Mouse (Mus musculus) CH12.LX (cell line): ENCODE measurements around the gene Tespa1. TPM values are rescaled to one million over a fixed set of nuclear protein-coding genes. Genes with fewer than 3 reads are reported as not detected.
"Not testable (repeated sequence)": the region's sequence is repeated elsewhere in the genome, so short reads cannot be mapped to it uniquely, and the experiment has no call there.

Experiments used
- DNase-seq: peaks from one replicate; pipeline ENCODE4 v3.0.0-alpha.2; 2013; ENCODE audit errors: extremely low read depth
- H3K27ac ChIP-seq: 2 replicates; pipeline ENCODE4 v1.5.1; 2012; ENCODE audit warnings: low read depth, mild to moderate bottlenecking, control low read depth, moderate library complexity; ENCODE audit not compliant: insufficient read depth
- H3K27me3 ChIP-seq: replicated peaks from 2 replicates; pipeline ENCODE3; 2012; ENCODE audit warnings: inconsistent platforms
- H3K36me3 ChIP-seq, 2 experiments: replicated peaks in 1 of 2; 2 replicates each; pipeline versions ENCODE3 to v1.6.1; 2012; ENCODE audit warnings: inconsistent platforms in 1 of 2, low read length in 1 of 2, mild to moderate bottlenecking in 1 of 2, mixed read lengths in 1 of 2, moderate library complexity in 1 of 2; ENCODE audit not compliant: control insufficient read depth in 1 of 2, insufficient read depth in 1 of 2
- H3K4me1 ChIP-seq, 2 experiments: 2 replicates each; pipeline ENCODE4 v1.6.1; 2012; ENCODE audit warnings: inconsistent platforms in 1 of 2, moderate library complexity in 1 of 2; ENCODE audit not compliant: insufficient read depth in 2 of 2, control insufficient read depth in 1 of 2
- H3K4me2 ChIP-seq: 2 replicates; pipeline ENCODE4 v1.6.1; 2012; ENCODE audit warnings: low read depth, mild to moderate bottlenecking, control low read depth; ENCODE audit not compliant: poor library complexity, insufficient read depth, severe bottlenecking
- H3K4me3 ChIP-seq, 3 experiments: fragments of 150-350 bp in 1 of 3; sonication (generic) in 1 of 3; replicated peaks in 1 of 3; 2 replicates each; pipeline versions ENCODE3 to v1.5.1; 2011 to 2012; ENCODE audit warnings: low read depth in 2 of 3, low read length in 2 of 3, mild to moderate bottlenecking in 2 of 3, moderate library complexity in 2 of 3, control low read depth in 1 of 3, improper control_type of control experiment in 1 of 3, inconsistent platforms in 1 of 3, mixed read lengths in 1 of 3; ENCODE audit not compliant: poor library complexity in 1 of 3
- H3K79me2 ChIP-seq: replicated peaks from 2 replicates; pipeline ENCODE4 v1.6.1; 2012; ENCODE audit warnings: mild to moderate bottlenecking, moderate library complexity; ENCODE audit not compliant: control insufficient read depth, poor library complexity, insufficient read depth, severe bottlenecking; ENCODE audit errors: extremely low read depth
- H3K9ac ChIP-seq: 2 replicates; pipeline ENCODE4 v1.6.1; 2012; ENCODE audit warnings: low read depth, mild to moderate bottlenecking, control low read depth, moderate library complexity; ENCODE audit not compliant: insufficient read depth
- H3K9me3 ChIP-seq: replicated peaks from 2 replicates; pipeline ENCODE3; 2012; ENCODE audit warnings: low read length, inconsistent platforms, mixed read lengths
- BHLHE40 ChIP-seq: IDR thresholded peaks from 2 replicates; pipeline ENCODE4 v1.6.1; 2011; ENCODE audit warnings: mild to moderate bottlenecking, low read depth, low read length, improper control_type of control experiment
- CHD1 ChIP-seq: IDR thresholded peaks from 2 replicates; pipeline ENCODE4 v1.6.1; 2012; ENCODE audit warnings: low read depth, low read length, improper control_type of control experiment, inconsistent platforms
- CTCF ChIP-seq, 2 experiments: IDR thresholded peaks in 1 of 2; conservative IDR thresholded peaks in 1 of 2; 2 replicates each; pipeline ENCODE4 v1.5.1; 2011 to 2012; ENCODE audit warnings: low read depth in 2 of 2, low read length in 2 of 2, improper control_type of control experiment in 1 of 2, inconsistent platforms in 1 of 2, mild to moderate bottlenecking in 1 of 2, moderate library complexity in 1 of 2
- EP300 ChIP-seq: IDR thresholded peaks from 2 replicates; pipeline ENCODE4 v1.6.1; 2011; ENCODE audit warnings: low read length, improper control_type of control experiment
- ETS1 ChIP-seq: conservative IDR thresholded peaks from 2 replicates; pipeline ENCODE4 v1.6.1; 2012; ENCODE audit warnings: low read depth, mild to moderate bottlenecking, inconsistent platforms, low read length, improper control_type of control experiment, moderate library complexity
- HCFC1 ChIP-seq: IDR thresholded peaks from 2 replicates; pipeline ENCODE4 v1.6.1; 2012; ENCODE audit warnings: low read depth, mild to moderate bottlenecking, inconsistent platforms, low read length, improper control_type of control experiment
- JUN ChIP-seq: IDR thresholded peaks from 2 replicates; pipeline ENCODE4 v1.6.1; 2011; ENCODE audit warnings: low read depth, mild to moderate bottlenecking, low read length, improper control_type of control experiment, moderate library complexity; ENCODE audit not compliant: insufficient read depth
- JUND ChIP-seq: conservative IDR thresholded peaks from 2 replicates; pipeline ENCODE4 v1.6.1; 2011; ENCODE audit warnings: low read depth, low read length, improper control_type of control experiment
- MAFK ChIP-seq: IDR thresholded peaks from 2 replicates; pipeline ENCODE4 v1.6.1; 2011; ENCODE audit warnings: low read length, improper control_type of control experiment; ENCODE audit not compliant: insufficient replicate concordance
- MEF2A ChIP-seq: IDR thresholded peaks from 2 replicates; pipeline ENCODE4 v1.6.1; 2014; ENCODE audit warnings: low read depth, mild to moderate bottlenecking, inconsistent platforms, low read length, improper control_type of control experiment, borderline replicate concordance
- MYC ChIP-seq: IDR thresholded peaks from 2 replicates; pipeline ENCODE4 v1.6.1; 2011; ENCODE audit warnings: low read depth, mild to moderate bottlenecking, improper control_type of control experiment, low read length
- NELFE ChIP-seq: IDR thresholded peaks from 2 replicates; pipeline ENCODE4 v1.6.1; 2011; ENCODE audit warnings: low read depth, low read length, improper control_type of control experiment
- PAX5 ChIP-seq: IDR thresholded peaks from 2 replicates; pipeline ENCODE4 v1.6.1; 2012; ENCODE audit warnings: low read length, inconsistent platforms, mixed read lengths
- RAD21 ChIP-seq: IDR thresholded peaks from 2 replicates; pipeline ENCODE4 v1.6.1; 2011; ENCODE audit warnings: low read depth, mild to moderate bottlenecking, low read length, improper control_type of control experiment, moderate library complexity
- TCF12 ChIP-seq: IDR thresholded peaks from 2 replicates; pipeline ENCODE4 v1.6.1; 2014; ENCODE audit warnings: low read depth, mild to moderate bottlenecking, inconsistent platforms, low read length, improper control_type of control experiment
- UBTF ChIP-seq: IDR thresholded peaks from 2 replicates; pipeline ENCODE4 v1.6.1; 2012; ENCODE audit warnings: low read depth, mild to moderate bottlenecking, inconsistent platforms, low read length, improper control_type of control experiment, moderate library complexity
- USF1 ChIP-seq: IDR thresholded peaks from 2 replicates; pipeline ENCODE4 v1.6.1; 2014; ENCODE audit warnings: low read depth, mild to moderate bottlenecking, inconsistent platforms, low read length, improper control_type of control experiment
- USF2 ChIP-seq: conservative IDR thresholded peaks from 2 replicates; pipeline ENCODE4 v1.6.1; 2011; ENCODE audit warnings: low read depth, low read length, improper control_type of control experiment
- ZC3H11A ChIP-seq: IDR thresholded peaks from 2 replicates; pipeline ENCODE4 v1.6.1; 2012; ENCODE audit warnings: low read depth, mild to moderate bottlenecking, inconsistent platforms, low read length, improper control_type of control experiment
- dilution Hi-C: fragments of 300-500 bp; cut with MboI; formaldehyde crosslinking; loops from 2 replicates; pipeline ENCODE4 v1.14.3; 2020; ENCODE audit warnings: low sequenced_read_pairs; ENCODE audit not compliant: extremely low pct_unique_long_range_greater_than_20kb, extremely low pct_ligation_motif_present
- in situ Hi-C: fragments of 300-500 bp; cut with MboI; formaldehyde crosslinking; loops from 3 replicates; pipeline ENCODE4 v1.14.3; 2019; ENCODE audit warnings: low sequenced_read_pairs, low pct_ligation_motif_present, low pct_unique_long_range_greater_than_20kb, mixed read lengths
- polyA plus RNA-seq: library from polyadenylated mRNA; unstranded; fragments of >175 nt; gene quantifications from 2 replicates; pipeline ENCODE4 v1.2.1, GENCODE M21; 2012; ENCODE audit warnings: low read depth; ENCODE audit not compliant: insufficient read length
- total RNA-seq, 2 experiments: library from RNA; depleted of rRNA; stranded (reverse); fragments of 300-350 nt in 1 of 2; fragments of >200 nt in 1 of 2; gene quantifications; 2 replicates each; pipeline ENCODE4 v1.2.3; 2012 to 2014

The Tespa1 gene
- total and polyA plus RNA-seq, 3 experiments = 26.0 to 55.1 (median 48.5) TPM

GRCm38 (mm10) chr10:130337581-130337980, 14.9 kb downstream of the Tespa1 start:
- H3K9ac ChIP-seq = 0 out of 2 replicates have a peak overlapping the region, but pooled peaks have one; percentile 19
- H3K36me3 ChIP-seq = peaks cover 0 to 8% of the 10 kb centered on the region in 2 experiments
- in situ Hi-C loops (no loop called here), dilution Hi-C loops (no loop called here)
- no peaks in the 10 kb centered on the region for H3K9me3 ChIP-seq
- no peak overlapping the region; the same call in 1 of the 2 replicates for H3K4me2 ChIP-seq
- DNase-seq = no peak
- peaks cover 0 to 56% of the 10 kb centered on the region in 2 experiments; a peak in 2 of 4 replicates for H3K4me1 ChIP-seq
- H3K79me2 ChIP-seq = no peaks in the 10 kb centered on the region
- no peak overlapping the region for H3K4me3 ChIP-seq
- no peak for TF ChIP-seq JUN
- TF ChIP-seq NELFE = no peak
- TF ChIP-seq PAX5 = no peak
- no peak for TF ChIP-seq ETS1
- TF ChIP-seq USF1 = no peak
- no peak for TF ChIP-seq RAD21
- no peak for TF ChIP-seq JUND
- TF ChIP-seq MEF2A = no peak
- TF ChIP-seq EP300 = no peak
- no peak for TF ChIP-seq ZC3H11A
- TF ChIP-seq UBTF = no peak
- TF ChIP-seq MYC = no peak
- TF ChIP-seq CTCF (conservative IDR thresholded peaks at IDR 0.05 in 1 of 2, IDR thresholded peaks at IDR 0.05 in 1 of 2; ENCODE audit: low read depth in 2 of 2, low read length in 2 of 2) = no peak
- no peak for TF ChIP-seq TCF12
- TF ChIP-seq CHD1 = no peak
- TF ChIP-seq BHLHE40 = no peak
- no peak for TF ChIP-seq USF2
- TF ChIP-seq HCFC1 = no peak
- no peak overlapping the region for H3K27ac ChIP-seq
- no peaks in the 10 kb centered on the region for H3K27me3 ChIP-seq

GRCm38 (mm10) chr10:130340050-130340449, 17.4 kb downstream of the Tespa1 start:
- H3K27me3 ChIP-seq, H3K4me3 ChIP-seq, H3K27ac ChIP-seq, H3K9ac ChIP-seq, H3K36me3 ChIP-seq, H3K79me2 ChIP-seq, H3K9me3 ChIP-seq, in situ Hi-C loops, dilution Hi-C loops: not testable (repeated sequence)
- TF ChIP-seq EP300 = 0 out of 2 replicates have a peak, but pooled peaks have one; percentile 53
- peak; percentile 84 for TF ChIP-seq MAFK
- Histone ChIP-seq H3K4me1 (peaks cover 0 to 60% of the 10 kb centered on the region in 2 experiments; a peak in 2 of 4 replicates), H3K4me2 (0 out of 2 replicates have a peak overlapping the region, but pooled peaks have one; percentile 9)
- peak; percentile 34 for DNase-seq
